Mouse (Mus musculus): ENCODE results near the gene Bbs2. TPM values are rescaled to one million over a fixed set of nuclear protein-coding genes. Genes with fewer than 3 reads are reported as not detected.
A peak's percentile ranks its signal among the peaks of the same experiment; 100 is the strongest.

Gene Bbs2
- total and polyA plus RNA-seq, 2 experiments from 2014 or later: 17.3 to 23.2 TPM

DNA sequence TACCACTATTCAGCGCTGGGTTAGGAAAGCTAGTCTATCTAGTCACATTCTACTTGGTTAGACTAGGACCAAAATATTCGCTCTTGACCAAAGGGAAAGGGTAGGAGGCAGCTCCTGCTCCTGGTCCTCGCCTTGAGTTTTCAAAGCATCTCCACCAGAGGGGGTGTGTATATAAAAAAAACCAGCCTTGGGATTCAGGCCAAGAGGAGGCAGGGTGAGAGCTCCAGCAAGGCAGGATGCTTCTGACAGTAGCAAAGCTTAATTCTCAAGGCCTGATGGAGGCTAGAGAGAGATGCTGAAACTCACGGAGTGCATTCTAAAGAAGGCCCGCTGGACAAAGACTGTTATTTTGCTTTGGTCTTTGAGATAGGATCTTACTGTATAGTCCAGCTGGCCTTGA, 5.4 kb upstream of the Bbs2 start:
- no peak overlapping the region for H3K4me3 ChIP-seq (ENCODE audit: low read length)
- 47% methylated on average over 5 of the region's 5 CpGs for WGBS
- H3K27me3 ChIP-seq (ENCODE audit: insufficient read depth, low read length): no peaks in the 10 kb centered on the region
- DNase-seq (ENCODE audit: low spot score): peak; percentile 55
- no peak overlapping the region for H3K27ac ChIP-seq
- no peaks in the 10 kb centered on the region for H3K4me1 ChIP-seq (ENCODE audit: insufficient read depth, low read length)
- H3K36me3 ChIP-seq (ENCODE audit: insufficient read depth, low read length): no peaks in the 10 kb centered on the region
- H3K4me2 ChIP-seq (ENCODE audit: low read depth, low read length): no peak overlapping the region
- H3K9me3 ChIP-seq (ENCODE audit: low read length): no peaks in the 10 kb centered on the region
- ATAC-seq: no peak
- H3K9ac ChIP-seq (replicated peaks; ENCODE audit: low read length): no peak overlapping the region
- TF ChIP-seq CTCF (IDR thresholded peaks at IDR 0.05; ENCODE audit: low read depth): peak; percentile 38

- Histone ChIP-seq H3K4me2 (ENCODE audit: low read depth, low read length) (peak overlapping the region; percentile 64), H3K9ac (replicated peaks; ENCODE audit: low read length) (peak overlapping the region; percentile 55), H3K27ac (peak overlapping the region; percentile 98), H3K27me3 (ENCODE audit: insufficient read depth, low read length) (no peaks in the 10 kb centered on the region), H3K4me1 (ENCODE audit: insufficient read depth, low read length) (peaks cover 5% of the 10 kb centered on the region; the same call in 1 of the 2 replicates), H3K4me3 (ENCODE audit: low read length) (peak overlapping the region; percentile 61), H3K9me3 (ENCODE audit: low read length) (no peaks in the 10 kb centered on the region), H3K36me3 (ENCODE audit: insufficient read depth, low read length) (no peaks in the 10 kb centered on the region)
- TF ChIP-seq CTCF (IDR thresholded peaks at IDR 0.05; ENCODE audit: low read depth): no peak
- ATAC-seq: no peak
- 34% methylated on average over 4 of the region's 4 CpGs for WGBS
- peak; percentile 43 for DNase-seq (ENCODE audit: low spot score)
Measured at GRCm38 (mm10) chr8:94098996-94099395, 268 bp upstream of the Bbs2 start.

GRCm38 (mm10) chr8:94094281-94094680, 4.4 kb downstream of the Bbs2 start:
- Histone ChIP-seq H3K9me3 (ENCODE audit: low read length) (no peaks in the 10 kb centered on the region), H3K4me3 (ENCODE audit: low read length) (no peak overlapping the region), H3K4me2 (ENCODE audit: low read depth, low read length) (no peak overlapping the region), H3K4me1 (ENCODE audit: insufficient read depth, low read length) (peaks cover 5% of the 10 kb centered on the region; the same call in 1 of the 2 replicates), H3K27me3 (ENCODE audit: insufficient read depth, low read length) (no peaks in the 10 kb centered on the region), H3K36me3 (ENCODE audit: insufficient read depth, low read length) (no peaks in the 10 kb centered on the region), H3K27ac (no peak overlapping the region), H3K9ac (replicated peaks; ENCODE audit: low read length) (no peak overlapping the region)
- 83% methylated on average over 6 of the region's 6 CpGs for WGBS
- TF ChIP-seq CTCF (IDR thresholded peaks at IDR 0.05; ENCODE audit: low read depth): peak; percentile 33
- DNase-seq (ENCODE audit: low spot score) (no peak), ATAC-seq (no peak)

- Histone ChIP-seq H3K9ac (replicated peaks; ENCODE audit: low read length) (no peak overlapping the region), H3K4me2 (ENCODE audit: low read depth, low read length) (no peak overlapping the region), H3K4me3 (ENCODE audit: low read length) (no peak overlapping the region), H3K36me3 (ENCODE audit: insufficient read depth, low read length) (no peaks in the 10 kb centered on the region; the same call in 1 of the 2 replicates), H3K9me3 (ENCODE audit: low read length) (no peaks in the 10 kb centered on the region), H3K27me3 (ENCODE audit: insufficient read depth, low read length) (no peaks in the 10 kb centered on the region), H3K4me1 (ENCODE audit: insufficient read depth, low read length) (no peaks in the 10 kb centered on the region), H3K27ac (no peak overlapping the region)
- no peak for ATAC-seq
- 86% methylated on average over 9 of the region's 9 CpGs for WGBS
- TF ChIP-seq CTCF (IDR thresholded peaks at IDR 0.05; ENCODE audit: low read depth): no peak
- no peak for DNase-seq (ENCODE audit: low spot score)
Measured at GRCm38 (mm10) chr8:94092848-94093247, 5.9 kb downstream of the Bbs2 start.

GRCm38 (mm10) chr8:94089715-94090114, 9.0 kb downstream of the Bbs2 start:
- no peaks in the 10 kb centered on the region for H3K9me3 ChIP-seq (ENCODE audit: low read length)
- ATAC-seq: no peak
- WGBS: 64% methylated on average over 6 of the region's 6 CpGs

DNA sequence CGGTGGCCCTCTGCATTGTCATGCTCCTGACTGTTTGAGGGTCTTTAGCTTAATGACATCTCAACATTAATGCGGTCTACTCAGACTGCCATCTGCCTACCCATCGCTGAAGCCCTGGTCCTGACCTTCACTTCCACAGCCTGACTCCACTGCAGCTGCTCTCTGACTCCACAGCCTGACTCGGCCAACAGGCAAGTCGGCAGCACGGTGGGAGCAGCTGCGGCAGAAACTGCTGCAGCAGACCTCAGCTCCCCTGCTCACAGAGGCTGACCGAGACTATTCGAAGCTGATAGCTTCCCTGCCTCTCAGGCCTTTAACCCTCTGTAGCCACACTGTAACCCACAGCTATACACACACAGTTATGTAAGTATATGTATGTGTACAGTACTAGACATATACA, 10.8 kb downstream of the Bbs2 start:
- DNase-seq (ENCODE audit: low spot score) (no peak), ATAC-seq (no peak)
- 81% methylated on average over 9 of the region's 9 CpGs for WGBS
- Histone ChIP-seq H3K4me1 (ENCODE audit: insufficient read depth, low read length) (no peaks in the 10 kb centered on the region), H3K36me3 (ENCODE audit: insufficient read depth, low read length) (peaks cover 11% of the 10 kb centered on the region; the same call in 1 of the 2 replicates), H3K4me2 (ENCODE audit: low read depth, low read length) (no peak overlapping the region), H3K9ac (replicated peaks; ENCODE audit: low read length) (no peak overlapping the region), H3K4me3 (ENCODE audit: low read length) (no peak overlapping the region), H3K27me3 (ENCODE audit: insufficient read depth, low read length) (no peaks in the 10 kb centered on the region), H3K9me3 (ENCODE audit: low read length) (no peaks in the 10 kb centered on the region), H3K27ac (no peak overlapping the region)
- TF ChIP-seq CTCF (IDR thresholded peaks at IDR 0.05; ENCODE audit: low read depth): no peak

More at GRCm38 (mm10) chr8:94089715-94090114, 9.0 kb downstream of the Bbs2 start:
- no peak overlapping the region for H3K4me3 ChIP-seq (ENCODE audit: low read length)
- H3K27me3 ChIP-seq (ENCODE audit: insufficient read depth, low read length): no peaks in the 10 kb centered on the region
- H3K27ac ChIP-seq: no peak overlapping the region
- H3K4me1 ChIP-seq (ENCODE audit: insufficient read depth, low read length): no peaks in the 10 kb centered on the region
- H3K9ac ChIP-seq (replicated peaks; ENCODE audit: low read length): no peak overlapping the region
- no peak overlapping the region for H3K4me2 ChIP-seq (ENCODE audit: low read depth, low read length)
- H3K36me3 ChIP-seq (ENCODE audit: insufficient read depth, low read length): peaks cover 11% of the 10 kb centered on the region; the same call in 1 of the 2 replicates
- DNase-seq (ENCODE audit: low spot score): no peak
- TF ChIP-seq CTCF (IDR thresholded peaks at IDR 0.05; ENCODE audit: low read depth): no peak

GRCm38 (mm10) chr8:94076461-94077192, 22.1 kb downstream of the Bbs2 start:
- no peak for TF ChIP-seq CTCF (IDR thresholded peaks at IDR 0.05; ENCODE audit: low read depth)
- H3K9me3 ChIP-seq (ENCODE audit: low read length): no peaks in the 10 kb centered on the region

More at GRCm38 (mm10) chr8:94076461-94077192, 22.1 kb downstream of the Bbs2 start:
- Histone ChIP-seq H3K9ac (replicated peaks; ENCODE audit: low read length) (no peak overlapping the region), H3K4me1 (ENCODE audit: insufficient read depth, low read length) (no peaks in the 10 kb centered on the region), H3K27ac (no peak overlapping the region), H3K4me3 (ENCODE audit: low read length) (no peak overlapping the region), H3K4me2 (ENCODE audit: low read depth, low read length) (no peak overlapping the region), H3K36me3 (ENCODE audit: insufficient read depth, low read length) (peaks cover 21% of the 10 kb centered on the region; the same call in 1 of the 2 replicates), H3K27me3 (ENCODE audit: insufficient read depth, low read length) (no peaks in the 10 kb centered on the region)
- WGBS: 53% methylated on average over 12 of the region's 12 CpGs
- DNase-seq (ENCODE audit: low spot score) (peak; percentile 3), ATAC-seq (peak; percentile 69)

Data from hindbrain, postnatal 0 days (tissue).